Mouse (Mus musculus): Measurements from ENCODE around the gene Tctex1d4.

- TF ChIP-seq ELF1 (IDR thresholded peaks at IDR 0.05; ENCODE audit: low read depth, low read length) (no peak), CTCF (conservative IDR thresholded peaks at IDR 0.05 in 1 of 2, IDR thresholded peaks at IDR 0.05 in 1 of 2; ENCODE audit: low read depth in 2 of 2, low read length in 2 of 2) (no peak), CHD2 (IDR thresholded peaks at IDR 0.05; ENCODE audit: low read length) (no peak), NELFE (IDR thresholded peaks at IDR 0.05; ENCODE audit: low read depth, low read length) (peak; percentile 53; the same call in 1 of the 2 replicates), PAX5 (IDR thresholded peaks at IDR 0.05; ENCODE audit: low read length) (no peak)
These were observed 2.9 kb upstream of the Tctex1d4 start for GRCm38 (mm10) chr4:117123546-117124217.
